Mouse (Mus musculus) lung, embryonic 16.5 days (tissue): ENCODE results near the gene Gm498. TPM values are rescaled to one million over a fixed set of nuclear protein-coding genes. Genes with fewer than 3 reads are reported as not detected.

Experiments used
- ATAC-seq: fragments of 200-750 bp; cut with Nextera tagmentation; 2 replicates; pipeline ENCODE4 v1.8.0; 2017; ENCODE audit warnings: low read depth, mild to moderate bottlenecking, moderate library complexity
- H3K27ac ChIP-seq: fragments of 300-500 bp; sonication (generic); 2 replicates; pipeline ENCODE4 v1.5.1; 2014; ENCODE audit warnings: mild to moderate bottlenecking, control low read depth, low read length
- H3K27me3 ChIP-seq: fragments of 300-500 bp; sonication (generic); 2 replicates; pipeline ENCODE4 v1.6.1; 2014; ENCODE audit warnings: low read depth, low read length, mixed read lengths; ENCODE audit not compliant: control insufficient read depth, insufficient read depth
- H3K36me3 ChIP-seq: fragments of 300-500 bp; sonication (generic); 2 replicates; pipeline ENCODE4 v1.6.1; 2014; ENCODE audit warnings: low read length; ENCODE audit not compliant: control insufficient read depth, insufficient read depth
- H3K4me1 ChIP-seq: fragments of 300-500 bp; sonication (generic); replicated peaks from 2 replicates; pipeline ENCODE4 v1.6.1; 2014; ENCODE audit warnings: low read length, mixed read lengths; ENCODE audit not compliant: control insufficient read depth, insufficient read depth
- H3K4me2 ChIP-seq: fragments of 300-500 bp; sonication (generic); 2 replicates; pipeline ENCODE4 v1.6.1; 2014; ENCODE audit warnings: low read depth, low read length, control low read depth
- H3K4me3 ChIP-seq: fragments of 300-500 bp; sonication (generic); 2 replicates; pipeline ENCODE4 v1.5.1; 2014; ENCODE audit warnings: mild to moderate bottlenecking, low read length, control low read depth
- H3K9ac ChIP-seq: fragments of 300-500 bp; sonication (generic); 2 replicates; pipeline ENCODE4 v1.6.1; 2014; ENCODE audit warnings: low read length, control low read depth
- H3K9me3 ChIP-seq: fragments of 300-500 bp; sonication (generic); 2 replicates; pipeline ENCODE4 v1.6.1; 2016; ENCODE audit warnings: low read length; ENCODE audit not compliant: control insufficient read depth
- WGBS: fragments of 180-500 bp; shearing (Covaris S2); extraction: QIAGEN DNeasy Blood & Tissue Kit; methylation state at CpG from one replicate; pipeline ENCODE4 v1.1.7; 2014; 5-methylcytosine and 5-hydroxymethylcytosine counted together
- polyA plus RNA-seq: library from polyadenylated mRNA; unstranded; fragments of >200 nt; fragmentation: Nextera tagmentation; extraction: Ambion mirVana; gene quantifications from 2 replicates; pipeline ENCODE4 v1.2.1, GENCODE M21; 2015

Gm498 gene
- polyA plus RNA-seq, 1 experiment from 2014 or later: not detected

DNA sequence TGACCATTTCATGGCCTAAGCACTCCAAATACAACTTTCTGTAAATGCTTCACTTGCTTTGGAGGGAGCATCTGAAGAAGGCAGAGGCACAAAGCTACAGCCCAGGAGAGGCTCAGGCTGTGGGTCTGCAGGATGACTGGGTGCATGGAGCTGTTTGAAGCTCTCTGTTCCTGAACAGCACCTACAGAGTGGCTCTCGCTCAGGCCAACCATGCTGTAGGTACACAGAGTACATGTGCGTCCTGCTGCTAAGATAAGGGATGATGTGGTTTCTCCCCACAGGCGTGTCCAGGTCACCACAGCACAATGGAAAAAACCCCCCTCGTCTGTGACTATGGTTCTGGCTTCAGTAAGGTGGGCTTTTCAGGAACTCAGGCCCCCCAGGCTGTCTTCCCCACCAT, 2.2 kb downstream of the Gm498 start:
- WGBS: 68% methylated on average over 4 of the region's 4 CpGs
- H3K4me3 ChIP-seq: no peak overlapping the region

GRCm38 (mm10) chr7:143883717-143884116, 17.1 kb downstream of the Gm498 start:
- no peaks in the 10 kb centered on the region for H3K36me3 ChIP-seq
- H3K27me3 ChIP-seq: no peaks in the 10 kb centered on the region
- no peaks in the 10 kb centered on the region for H3K9me3 ChIP-seq
- WGBS: 71% methylated on average over 6 of the region's 6 CpGs
- no peak overlapping the region for H3K9ac ChIP-seq
- H3K4me1 ChIP-seq: no peaks in the 10 kb centered on the region
- no peak overlapping the region for H3K4me3 ChIP-seq
- H3K27ac ChIP-seq: no peak overlapping the region
- no peak for ATAC-seq
- H3K4me2 ChIP-seq: no peak overlapping the region

More for the DNA sequence above, 2.2 kb downstream of the Gm498 start:
- H3K27me3 ChIP-seq: no peaks in the 10 kb centered on the region
- no peak overlapping the region for H3K9ac ChIP-seq
- no peak overlapping the region for H3K4me2 ChIP-seq
- H3K9me3 ChIP-seq: no peaks in the 10 kb centered on the region
- no peaks in the 10 kb centered on the region for H3K36me3 ChIP-seq
- no peak overlapping the region for H3K27ac ChIP-seq
- no peak for ATAC-seq
- H3K4me1 ChIP-seq: no peaks in the 10 kb centered on the region

- H3K36me3 ChIP-seq: no peaks in the 10 kb centered on the region
- H3K27me3 ChIP-seq: no peaks in the 10 kb centered on the region; the same call in 1 of the 2 replicates
- H3K4me2 ChIP-seq: no peak overlapping the region
- H3K9ac ChIP-seq: no peak overlapping the region
- WGBS: 85% methylated on average over 2 of the region's 2 CpGs
- no peak overlapping the region for H3K4me3 ChIP-seq
- ATAC-seq: no peak
- H3K27ac ChIP-seq: no peak overlapping the region
- H3K9me3 ChIP-seq: no peaks in the 10 kb centered on the region
- no peaks in the 10 kb centered on the region for H3K4me1 ChIP-seq
These were observed 24.5 kb downstream of the Gm498 start for GRCm38 (mm10) chr7:143891146-143891545.

DNA sequence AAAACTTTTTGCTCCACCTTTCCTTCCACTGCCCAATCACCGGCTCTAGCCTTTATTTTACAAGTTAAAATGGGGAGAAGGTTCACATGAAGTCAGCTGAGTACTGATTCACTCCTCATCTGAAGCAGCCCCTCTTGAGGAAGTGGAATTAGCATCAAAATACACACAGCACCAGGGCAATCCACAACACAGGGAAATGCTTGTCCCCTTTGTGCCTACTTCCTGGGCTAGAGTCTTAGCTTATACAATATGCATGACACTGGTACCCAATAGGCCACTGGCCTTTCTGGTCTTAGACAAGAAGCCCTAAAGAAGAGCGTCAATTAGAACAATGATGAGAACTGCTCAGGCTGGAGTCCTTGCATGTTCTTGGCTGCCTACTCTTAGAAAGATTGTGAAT, 25.7 kb downstream of the Gm498 start:
- ATAC-seq: no peak
- 67% methylated on average over 2 of the region's 2 CpGs for WGBS

DNA sequence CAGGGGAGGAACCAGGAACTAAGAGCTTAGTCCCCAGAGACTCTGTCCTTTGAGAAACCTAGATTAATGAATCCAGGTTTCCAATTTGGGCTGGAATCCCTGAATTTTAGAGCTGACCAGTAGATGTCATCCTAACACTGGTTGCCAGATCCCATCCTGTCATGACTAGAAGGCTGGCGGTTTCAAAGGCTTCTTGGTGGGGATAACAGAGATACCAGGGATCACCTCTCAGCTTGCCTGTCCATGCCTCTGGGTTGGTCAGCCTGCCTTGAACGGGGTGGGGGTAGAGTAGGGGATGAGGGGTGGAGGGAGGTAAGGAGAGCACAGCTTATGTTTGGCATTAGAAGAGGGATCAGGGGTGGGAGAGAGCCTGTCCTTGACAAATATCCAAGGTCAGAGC, 34.0 kb downstream of the Gm498 start:
- ATAC-seq: no peak
- Histone ChIP-seq H3K9ac (no peak overlapping the region), H3K4me3 (no peak overlapping the region), H3K36me3 (no peaks in the 10 kb centered on the region), H3K27ac (no peak overlapping the region), H3K9me3 (no peaks in the 10 kb centered on the region), H3K4me2 (no peak overlapping the region), H3K27me3 (no peaks in the 10 kb centered on the region), H3K4me1 (no peaks in the 10 kb centered on the region)
- WGBS: 17% methylated on average over 2 of the region's 2 CpGs

More for the DNA sequence above, 25.7 kb downstream of the Gm498 start:
- Histone ChIP-seq H3K27ac (no peak overlapping the region), H3K27me3 (no peaks in the 10 kb centered on the region; the same call in 1 of the 2 replicates), H3K4me1 (no peaks in the 10 kb centered on the region), H3K9me3 (no peaks in the 10 kb centered on the region), H3K4me2 (no peak overlapping the region), H3K4me3 (no peak overlapping the region), H3K36me3 (no peaks in the 10 kb centered on the region), H3K9ac (no peak overlapping the region)

DNA sequence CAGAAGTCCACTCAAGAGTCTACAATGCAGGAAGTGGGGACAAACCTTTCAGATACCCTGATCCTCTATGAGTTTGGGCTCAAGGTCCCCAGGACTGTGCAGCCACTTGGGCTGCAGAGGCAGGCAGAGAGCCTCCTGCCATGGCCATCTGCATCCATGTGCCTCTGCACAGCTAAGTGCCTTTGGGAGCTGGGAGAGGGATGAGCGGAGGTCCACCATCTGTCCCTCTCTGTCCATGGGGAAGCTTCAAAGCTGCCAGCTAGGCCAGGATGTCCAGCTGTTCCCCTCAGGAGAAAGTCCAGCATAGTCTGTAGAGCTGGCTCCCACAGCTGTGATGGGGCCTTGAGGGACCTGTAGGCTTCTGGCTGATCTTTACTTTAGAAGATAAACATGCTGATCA, 38.5 kb downstream of the Gm498 start:
- Histone ChIP-seq H3K4me2 (no peak overlapping the region), H3K9me3 (no peaks in the 10 kb centered on the region), H3K36me3 (no peaks in the 10 kb centered on the region), H3K9ac (no peak overlapping the region), H3K4me3 (no peak overlapping the region), H3K4me1 (no peaks in the 10 kb centered on the region), H3K27me3 (no peaks in the 10 kb centered on the region), H3K27ac (no peak overlapping the region)
- 75% methylated on average over 1 of the region's 1 CpGs for WGBS
- ATAC-seq: no peak

DNA sequence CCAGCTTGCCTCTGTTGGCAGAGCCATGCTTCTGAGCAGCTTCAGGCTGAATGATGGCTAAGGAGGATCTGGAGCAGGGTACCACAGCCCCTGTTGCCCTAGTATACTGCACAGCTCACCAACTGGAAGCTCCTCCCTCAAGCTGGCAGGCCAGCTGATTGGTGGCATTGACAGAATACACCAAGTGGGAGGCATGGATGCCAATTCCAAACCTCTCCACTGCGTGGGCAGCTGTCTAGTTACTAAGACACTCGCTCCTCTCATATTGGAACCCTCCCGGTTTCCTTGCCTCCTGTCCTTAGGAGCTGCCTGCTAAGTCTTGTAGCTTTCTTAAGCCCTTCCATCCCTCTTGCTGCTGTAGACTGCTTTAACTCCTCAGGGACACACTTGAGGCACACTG, 39.0 kb downstream of the Gm498 start:
- Histone ChIP-seq H3K9me3 (no peaks in the 10 kb centered on the region), H3K4me3 (no peak overlapping the region), H3K9ac (no peak overlapping the region), H3K36me3 (no peaks in the 10 kb centered on the region), H3K4me1 (no peaks in the 10 kb centered on the region), H3K27me3 (no peaks in the 10 kb centered on the region), H3K27ac (no peak overlapping the region), H3K4me2 (no peak overlapping the region)
- ATAC-seq: no peak
- 77% methylated on average over 3 of the region's 3 CpGs for WGBS

DNA sequence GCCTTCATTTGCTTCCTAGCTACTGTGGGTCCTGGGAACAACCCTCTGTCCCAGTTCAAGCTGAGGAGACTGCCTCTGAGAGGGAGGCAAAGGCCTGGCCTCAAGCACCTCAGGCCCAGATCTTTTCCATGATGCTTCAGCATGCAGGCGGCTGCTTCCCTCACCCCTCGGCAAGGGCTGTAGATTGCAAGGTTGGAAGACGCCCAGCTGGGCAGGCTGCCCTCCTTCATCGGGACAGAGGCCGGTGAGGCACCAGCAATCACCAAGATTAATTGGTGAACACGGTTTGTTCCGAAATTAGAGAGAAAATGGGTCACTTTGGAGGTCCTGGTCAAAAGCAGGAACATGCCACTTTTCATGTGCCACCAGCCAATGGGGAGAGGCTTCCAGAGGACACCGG, 47.0 kb downstream of the Gm498 start:
- Histone ChIP-seq H3K9me3 (0 out of 2 replicates have a peak, but pooled peaks cover 2% of the 10 kb centered on the region), H3K27ac (no peak overlapping the region), H3K9ac (no peak overlapping the region), H3K36me3 (no peaks in the 10 kb centered on the region), H3K4me2 (no peak overlapping the region), H3K4me1 (0 out of 2 replicates have a peak, but pooled peaks cover 3% of the 10 kb centered on the region), H3K4me3 (no peak overlapping the region), H3K27me3 (no peaks in the 10 kb centered on the region)
- WGBS: 73% methylated on average over 8 of the region's 8 CpGs
- ATAC-seq: no peak

GRCm38 (mm10) chr7:143919031-143919679, 52.5 kb downstream of the Gm498 start:
- H3K4me2 ChIP-seq: no peak overlapping the region
- H3K9ac ChIP-seq: no peak overlapping the region
- H3K9me3 ChIP-seq: 0 out of 2 replicates have a peak, but pooled peaks cover 2% of the 10 kb centered on the region
- 48% methylated on average over 3 of the region's 3 CpGs for WGBS
- H3K4me3 ChIP-seq: no peak overlapping the region
- 0 out of 2 replicates have a peak, but pooled peaks cover 7% of the 10 kb centered on the region for H3K4me1 ChIP-seq
- H3K27me3 ChIP-seq: no peaks in the 10 kb centered on the region
- peak; percentile 92 for ATAC-seq
- H3K36me3 ChIP-seq: no peaks in the 10 kb centered on the region
- H3K27ac ChIP-seq: peak overlapping the region; percentile 70
